Mouse (Mus musculus): Measurements from ENCODE around the gene Zfp639.

Zfp639 gene

GRCm38 (mm10) chr3:32509496-32510374, at the start of gene Zfp639:
Gene Zfp639, plus strand, starts transcription at chr3:32510259.
- DNase-seq = no peak

GRCm38 (mm10) chr3:32467321-32467720, 42.7 kb upstream of the Zfp639 start:
- DNase-seq = no peak

GRCm38 (mm10) chr3:32468411-32468810, 41.6 kb upstream of the Zfp639 start:
- DNase-seq = no peak

DNA sequence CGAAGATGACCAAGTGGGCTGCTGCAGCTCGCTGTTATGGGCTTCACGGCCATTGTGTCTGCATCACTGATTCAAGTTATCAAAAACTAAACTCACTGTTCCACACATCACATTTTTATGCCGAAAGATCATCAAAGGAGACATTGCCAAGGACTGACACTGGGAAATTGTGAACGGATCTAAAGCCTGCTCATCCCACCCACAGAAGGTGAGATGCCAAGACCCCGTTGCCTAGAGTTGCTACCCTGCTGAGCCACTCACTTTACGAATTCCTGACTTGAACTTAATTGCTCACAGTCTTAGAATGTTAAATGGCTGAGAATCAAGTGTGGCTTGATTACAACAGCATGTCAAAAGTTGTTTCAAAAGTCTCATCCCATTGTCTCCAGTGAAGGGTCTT, 39.6 kb upstream of the Zfp639 start:
- no peak for DNase-seq

- no peak for DNase-seq
Observed at GRCm38 (mm10) chr3:32471098-32471497, 39.0 kb upstream of the Zfp639 start.

DNA sequence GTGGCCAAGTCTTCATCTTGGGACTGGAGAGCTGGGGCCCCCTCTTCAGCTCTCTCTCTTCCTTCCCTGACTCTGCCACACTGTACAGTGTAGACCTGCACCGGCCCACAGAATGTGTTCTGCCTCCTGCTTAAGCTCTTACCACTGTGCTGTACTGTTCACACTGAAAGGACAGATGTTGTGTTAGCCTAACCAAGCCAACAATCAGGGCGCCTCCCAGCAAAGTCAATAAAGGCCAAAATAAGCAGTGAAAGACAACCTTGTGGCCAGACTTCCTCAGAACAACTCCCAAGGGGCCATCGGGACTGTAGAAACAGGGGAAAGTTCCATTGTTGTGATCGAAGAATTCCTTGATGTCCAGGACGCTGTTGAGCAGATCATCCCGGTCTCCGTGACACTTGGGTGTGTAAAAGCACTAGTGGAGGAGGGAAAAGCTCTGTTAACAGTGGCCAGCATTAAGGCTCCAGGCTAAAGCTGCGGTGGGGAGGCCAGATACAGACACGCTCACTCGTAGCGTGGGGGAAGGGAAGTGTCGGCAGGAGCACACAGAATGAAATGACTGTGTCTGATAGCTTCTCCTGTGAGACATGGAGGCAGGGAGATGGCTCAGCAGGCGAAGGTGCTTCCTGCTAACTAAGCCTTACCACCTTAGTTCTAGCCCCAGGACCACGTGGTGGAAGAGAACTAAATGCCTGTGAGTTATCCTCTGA, 37.7 kb upstream of the Zfp639 start:
- DNase-seq = no peak

DNA sequence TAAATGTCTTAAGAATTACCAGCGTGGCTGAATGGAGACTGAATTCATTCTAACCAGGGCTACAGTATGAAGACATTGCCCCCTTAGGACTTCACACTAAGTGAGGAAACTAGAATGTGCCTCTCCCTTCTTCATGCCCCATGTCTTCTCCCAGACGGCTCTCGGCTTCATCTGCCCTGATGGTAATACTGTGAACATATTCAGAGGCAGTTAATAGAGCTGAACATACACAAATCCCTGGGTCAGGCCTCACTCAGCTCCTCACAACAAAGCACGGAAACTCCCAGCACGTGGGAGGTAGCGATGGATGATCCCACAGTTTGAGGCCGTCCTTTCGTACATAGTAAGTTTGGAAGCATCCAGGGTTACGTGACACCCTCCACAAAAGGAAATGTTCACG, 36.9 kb upstream of the Zfp639 start:
- no peak for DNase-seq

- no peak for DNase-seq
Observed at GRCm38 (mm10) chr3:32479961-32480360, 30.1 kb upstream of the Zfp639 start.

DNA sequence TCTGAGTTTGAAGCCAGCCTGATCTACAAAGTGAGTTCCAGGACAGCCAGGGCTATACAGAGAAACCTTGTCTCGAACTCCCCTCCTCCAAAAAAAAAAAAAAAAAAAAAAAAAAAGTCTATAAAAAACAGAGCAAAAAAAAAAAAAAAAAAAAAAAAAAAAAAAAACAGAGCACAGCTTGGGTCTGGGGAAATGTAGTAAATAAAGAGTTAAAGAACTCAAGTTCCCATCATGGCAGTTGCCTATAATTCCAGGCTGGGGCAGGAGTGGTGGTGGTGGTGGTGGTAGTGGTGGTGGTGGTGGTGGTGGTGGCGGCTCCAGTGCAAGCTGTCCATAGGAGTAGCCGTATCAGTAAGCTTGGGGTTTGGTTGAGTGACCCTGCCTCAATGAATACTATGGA, 27.0 kb upstream of the Zfp639 start:
- DNase-seq = no peak

DNA sequence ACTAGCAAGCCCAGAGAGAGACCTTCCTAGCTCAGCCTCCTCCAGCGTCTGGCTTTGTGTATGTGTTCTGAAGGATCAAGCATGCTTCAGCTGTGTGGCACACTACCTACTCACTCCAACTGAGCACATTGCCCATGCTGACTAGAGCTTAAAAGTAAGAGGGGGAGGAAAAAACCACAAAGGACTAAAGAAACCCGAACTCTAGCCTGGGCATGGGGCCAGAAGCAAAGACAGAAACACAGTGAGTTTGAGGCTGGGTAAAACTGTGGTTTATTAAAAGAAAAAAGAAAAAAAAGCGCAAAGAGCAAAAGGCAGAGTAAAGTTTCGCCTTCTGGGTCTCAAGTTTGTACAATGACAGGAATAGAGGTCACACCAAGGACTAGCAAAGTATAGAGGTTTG, 23.5 kb upstream of the Zfp639 start:
- DNase-seq = no peak

- no peak for DNase-seq
Observed at GRCm38 (mm10) chr3:32488172-32488571, 21.9 kb upstream of the Zfp639 start.

- DNase-seq = no peak
Observed at GRCm38 (mm10) chr3:32490076-32490927, 19.8 kb upstream of the Zfp639 start.

DNA sequence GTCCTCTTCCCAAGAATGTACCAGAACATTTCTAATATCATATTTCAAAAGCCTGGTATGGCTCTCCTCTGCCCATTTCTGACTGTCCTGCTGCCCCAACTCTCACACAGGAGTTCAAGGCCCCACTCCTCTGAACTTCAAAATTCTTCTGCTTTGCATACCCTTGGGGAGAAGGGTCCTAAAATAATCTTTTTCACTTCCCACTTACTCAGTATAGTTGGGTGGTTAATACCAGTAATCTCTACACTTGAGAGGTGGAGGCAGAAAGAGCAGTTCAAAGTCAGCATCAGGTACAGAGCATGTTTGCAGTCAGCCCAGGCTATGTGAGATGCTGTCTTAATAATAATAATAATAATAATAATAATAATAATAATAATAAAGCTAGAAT, 19.1 kb upstream of the Zfp639 start:
- DNase-seq = no peak

GRCm38 (mm10) chr3:32492097-32493090, 17.7 kb upstream of the Zfp639 start, which contains the start of gene Kcnmb3:
Gene Kcnmb3, minus strand, starts transcription at chr3:32492231.
- DNase-seq = no peak

DNA sequence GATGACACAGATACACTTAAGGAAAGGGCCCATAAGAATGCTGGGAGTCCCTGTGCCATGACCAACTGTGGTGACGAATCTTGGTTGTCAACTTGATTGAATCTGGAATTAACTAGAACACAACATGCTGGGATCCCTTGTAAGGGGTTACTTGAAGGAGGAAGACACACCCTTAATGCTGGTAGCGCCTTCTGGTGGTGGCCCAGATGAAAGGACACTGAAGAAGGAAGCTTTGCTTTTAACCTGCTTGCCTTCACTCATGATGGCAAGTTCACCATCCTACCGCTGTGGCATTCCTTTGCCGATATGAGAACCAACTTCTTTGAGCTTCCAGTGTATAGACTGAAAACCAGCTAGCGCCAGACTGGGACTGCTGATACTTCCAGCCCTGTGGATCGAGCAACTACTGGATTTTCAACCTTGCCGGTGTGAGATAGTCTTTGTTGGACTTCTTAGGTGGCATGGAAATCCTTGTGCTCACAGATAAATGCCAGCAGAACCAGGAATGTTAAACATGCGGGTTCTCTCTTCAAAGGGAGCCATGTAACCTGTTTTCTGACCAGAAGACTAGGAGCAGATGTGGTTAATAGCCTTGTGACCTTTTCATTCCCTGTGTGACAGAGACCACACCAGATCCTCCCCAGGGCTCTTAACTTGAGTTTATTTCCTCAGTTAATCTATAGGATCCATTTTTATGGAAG, 15.5 kb upstream of the Zfp639 start:
- no peak for DNase-seq

DNA sequence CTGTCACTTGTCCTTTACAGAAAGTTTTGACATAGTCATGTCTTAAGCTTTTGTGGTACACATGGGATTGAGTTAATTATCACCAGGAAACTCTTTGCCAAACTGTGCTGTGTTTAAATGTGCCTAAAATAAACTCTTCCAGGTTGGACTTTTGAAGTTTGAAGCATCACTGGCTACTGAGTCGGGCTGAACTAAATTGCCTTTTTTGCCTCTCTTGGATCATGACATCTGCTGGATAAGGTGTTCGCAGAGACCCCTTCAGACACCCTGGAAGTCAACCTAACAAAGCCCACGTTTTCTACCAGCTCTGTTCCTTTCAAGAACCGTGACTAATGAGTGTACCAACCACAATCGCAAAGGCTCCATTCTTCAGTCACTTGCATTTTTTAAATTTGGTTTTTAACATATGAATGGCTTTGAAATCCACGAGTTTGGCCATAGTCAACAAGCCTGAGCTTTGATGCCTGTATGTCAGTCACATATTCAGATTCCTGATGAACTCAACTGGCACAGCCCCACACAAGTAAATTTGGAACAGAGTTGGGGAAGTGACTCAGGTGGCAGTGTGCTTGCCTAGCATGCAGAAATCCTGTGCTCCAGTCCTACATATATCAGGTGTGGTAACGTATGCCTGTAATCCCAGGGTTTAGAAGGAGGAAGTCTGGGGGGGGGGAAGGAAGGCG, 14.8 kb upstream of the Zfp639 start:
- DNase-seq = no peak

GRCm38 (mm10) chr3:32495856-32496710, 14.0 kb upstream of the Zfp639 start:
- no peak for DNase-seq

- DNase-seq = no peak
Observed at GRCm38 (mm10) chr3:32496711-32497070, 13.4 kb upstream of the Zfp639 start.

GRCm38 (mm10) chr3:32500346-32500745, 9.7 kb upstream of the Zfp639 start:
- DNase-seq = no peak

- DNase-seq = no peak
Observed at GRCm38 (mm10) chr3:32505841-32506240, 4.2 kb upstream of the Zfp639 start.

All from cerebellum, adult 8-10 months (tissue).